14 mouse cellular contexts compared by ENCODE assay signal in the genomic region with DNA sequence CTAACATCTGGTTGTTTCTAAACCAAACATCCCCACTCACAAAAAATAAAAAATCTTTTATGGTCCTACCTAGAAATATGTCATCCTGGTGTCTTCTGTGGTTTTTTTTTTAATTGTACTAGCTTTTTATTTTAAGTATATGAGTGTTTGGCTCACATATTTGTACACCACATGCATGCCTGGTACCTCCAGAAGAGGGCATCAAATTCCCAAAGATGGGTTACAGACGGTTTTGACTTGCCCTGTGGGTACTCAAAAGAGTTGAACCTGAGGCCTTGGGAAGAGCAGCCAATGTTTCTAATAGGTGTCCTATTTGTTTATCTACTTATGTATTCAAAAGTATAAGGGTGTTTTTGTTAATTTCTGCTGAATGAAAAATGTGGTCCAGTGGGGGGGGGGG. TPM values are rescaled to one million over a fixed set of nuclear protein-coding genes. Genes with fewer than 3 reads are reported as not detected.
DNase-seq lines count a peak whose midpoint lies in the region; ATAC-seq and TF ChIP-seq lines count a peak whose summit lies in the region.
"Had no signal": no experiment of that assay in that cellular context is flagged by ENCODE, and none has a peak within 500 bp of the region (broad histone marks: within the 10 kb centered on the region; RNA-seq: fewer than 3 reads in every experiment).

No protein-coding gene starts in this region.

- H3K9me3 ChIP-seq in midbrain, postnatal 0 days (ENCODE audit: low read length) = no peaks in the 10 kb centered on the region
- H3K9me3 ChIP-seq in midbrain, embryonic 10.5 days (replicated peaks) = no peaks in the 10 kb centered on the region
- no peaks in the 10 kb centered on the region for H3K9me3 ChIP-seq in stomach, postnatal 0 days (ENCODE audit: control insufficient read depth, low read length)
- H3K9me3 ChIP-seq: embryonic facial prominence, embryonic 10.5 days; forebrain, embryonic 13.5 days; lung, embryonic 15.5 days had no signal

- peak; percentile 52 for TF ChIP-seq CTCF in midbrain, postnatal 0 days (IDR thresholded peaks at IDR 0.05)
- TF ChIP-seq CTCF in stomach, postnatal 0 days (IDR thresholded peaks at IDR 0.05; ENCODE audit: low read depth) = peak; percentile 49

- peaks cover 10% of the 10 kb centered on the region for H3K36me3 ChIP-seq in midbrain, postnatal 0 days (ENCODE audit: insufficient read depth, low read length)
- peaks cover 92% of the 10 kb centered on the region for H3K36me3 ChIP-seq in midbrain, embryonic 10.5 days
- H3K36me3 ChIP-seq in stomach, postnatal 0 days (ENCODE audit: control insufficient read depth, insufficient read depth, low read length) = peaks cover 19% of the 10 kb centered on the region

- intact Hi-C loops in heart, postnatal 10 days (cut with DNase I) = no loop called here

- H3K27me3 ChIP-seq in midbrain, postnatal 0 days (ENCODE audit: insufficient read depth, low read length) = no peaks in the 10 kb centered on the region
- H3K27me3 ChIP-seq in midbrain, embryonic 10.5 days (ENCODE audit: low read depth, poor library complexity, severe bottlenecking) = no peaks in the 10 kb centered on the region
- H3K27me3 ChIP-seq in stomach, postnatal 0 days (ENCODE audit: control insufficient read depth, insufficient read depth, low read length) = no peaks in the 10 kb centered on the region
- H3K27me3 ChIP-seq: forebrain, embryonic 13.5 days; lung, embryonic 15.5 days had no signal

- no peak for TF ChIP-seq EP300 in stomach, postnatal 0 days (optimal IDR thresholded peaks at IDR 0.05)

- ATAC-seq in midbrain, postnatal 0 days (ENCODE audit: low FRiP score) = no peak
- ATAC-seq in stomach, postnatal 0 days (ENCODE audit: low FRiP score, low TSS enrichment) = no peak
- ATAC-seq: forebrain, embryonic 13.5 days had no signal

- H3K4me3 ChIP-seq in midbrain, postnatal 0 days (ENCODE audit: low read depth, low read length) = no peak overlapping the region
- H3K4me3 ChIP-seq in midbrain, embryonic 10.5 days = no peak overlapping the region
- no peak overlapping the region for H3K4me3 ChIP-seq in stomach, postnatal 0 days (ENCODE audit: low read depth, low read length)
- H3K4me3 ChIP-seq: embryonic facial prominence, embryonic 10.5 days; forebrain, embryonic 13.5 days; lung, embryonic 15.5 days had no signal

- WGBS in midbrain, postnatal 0 days = 27% methylated on average over 1 of the region's 1 CpGs
- WGBS in midbrain, embryonic 10.5 days = 44% methylated on average over 1 of the region's 1 CpGs
- 32% methylated on average over 1 of the region's 1 CpGs for WGBS in stomach, postnatal 0 days

- H3K9ac ChIP-seq in midbrain, postnatal 0 days (replicated peaks; ENCODE audit: low read length, poor library complexity, severe bottlenecking) = no peak overlapping the region
- no peak overlapping the region for H3K9ac ChIP-seq in stomach, postnatal 0 days (ENCODE audit: low read length)
- H3K9ac ChIP-seq: forebrain, embryonic 13.5 days; lung, embryonic 15.5 days had no signal

- DNase-seq in heart, postnatal 10 days = peak; percentile 15 to 26
- no peak for DNase-seq in heart, adult 9 months (ENCODE audit: low spot score in 2 of 2)
- no peak for DNase-seq in midbrain, postnatal 0 days (ENCODE audit: low spot score)
- no peak for DNase-seq in midbrain, embryonic 10.5 days (ENCODE audit: low spot score)
- peak; percentile 32 for DNase-seq in adipocyte (ENCODE audit: low spot score)
- DNase-seq in stomach, postnatal 0 days (ENCODE audit: low spot score) = no peak
- DNase-seq in c-Kit-positive CD71-positive TER-119-positive erythroid progenitor cells, embryonic 14.5 days (ENCODE audit: low spot score) = no peak
- DNase-seq: kidney, postnatal 25 days; left cerebral cortex, postnatal 4 days had no signal

- H3K27ac ChIP-seq in midbrain, postnatal 0 days (ENCODE audit: low read depth, low read length) = no peak overlapping the region
- no peak overlapping the region for H3K27ac ChIP-seq in midbrain, embryonic 10.5 days (replicated peaks)
- H3K27ac ChIP-seq in stomach, postnatal 0 days (replicated peaks) = no peak overlapping the region
- H3K27ac ChIP-seq: embryonic facial prominence, embryonic 10.5 days; forebrain, embryonic 13.5 days; lung, embryonic 15.5 days had no signal

- H3K4me2 ChIP-seq in midbrain, postnatal 0 days (ENCODE audit: low read depth, low read length, poor library complexity, severe bottlenecking) = no peak overlapping the region
- no peak overlapping the region for H3K4me2 ChIP-seq in stomach, postnatal 0 days (replicated peaks; ENCODE audit: low read depth)
- H3K4me2 ChIP-seq: forebrain, embryonic 13.5 days; lung, embryonic 15.5 days had no signal

- peaks cover 5% of the 10 kb centered on the region; the same call in 1 of the 2 replicates for H3K4me1 ChIP-seq in midbrain, postnatal 0 days (ENCODE audit: insufficient read depth, low read length)
- peaks cover 7% of the 10 kb centered on the region for H3K4me1 ChIP-seq in midbrain, embryonic 10.5 days
- H3K4me1 ChIP-seq in stomach, postnatal 0 days (replicated peaks; ENCODE audit: control insufficient read depth, insufficient read depth) = 0 out of 2 replicates have a peak, but pooled peaks cover 2% of the 10 kb centered on the region

RNA-seq across cellular contexts. Expression of a gene that starts 6.2 kb away (rescaled TPM):
- 10 to 100 TPM; 79.1 to 80.1 TPM for total RNA-seq in heart, postnatal 10 days (2021)
- total RNA-seq in midbrain, postnatal 0 days (2014; rRNA removed) = 79.0 and 92.1 TPM in 2 replicates
- polyA plus RNA-seq in midbrain, postnatal 0 days (2015; fragmentation: Nextera tagmentation; extraction: Ambion mirVana) = 55.8 and 64.0 TPM in 2 replicates
- 110 and 115 TPM in 2 replicates for polyA plus RNA-seq in midbrain, embryonic 10.5 days (2016; fragmentation: Nextera tagmentation; extraction: Ambion mirVana)
- 38.8 and 51.7 TPM in 2 replicates for polyA plus RNA-seq in stomach, postnatal 0 days (2015; fragmentation: Nextera tagmentation; extraction: Ambion mirVana)

RNA-seq across cellular contexts. Expression of a gene that starts 19.7 kb away (rescaled TPM):
- total RNA-seq in heart, postnatal 10 days (2021) = 1 to 10 TPM in 1 of 2 experiments, under 1 TPM in 1; 0.45 to 1.1 TPM
- total RNA-seq in midbrain, postnatal 0 days (2014; rRNA removed) = 2.6 TPM in 1 of 2 replicates, not detected in the other
- polyA plus RNA-seq in midbrain, postnatal 0 days (2015; fragmentation: Nextera tagmentation; extraction: Ambion mirVana) = 0.62 TPM in 1 of 2 replicates, not detected in the other
- 0.71 and 1.1 TPM in 2 replicates for polyA plus RNA-seq in midbrain, embryonic 10.5 days (2016; fragmentation: Nextera tagmentation; extraction: Ambion mirVana)
- polyA plus RNA-seq in stomach, postnatal 0 days (2015; fragmentation: Nextera tagmentation; extraction: Ambion mirVana) = not detected in 2 replicates
- total RNA-seq: hematopoietic stem cell, adult 5-6 weeks had no signal
- polyA plus RNA-seq: gonadal fat pad, adult 2 months had no signal

RNA-seq across cellular contexts. Expression of a gene that starts 37.4 kb away (rescaled TPM):
- 10 to 100 TPM; 32.1 to 32.5 TPM for total RNA-seq in heart, postnatal 10 days (2021)
- total RNA-seq in midbrain, postnatal 0 days (2014; rRNA removed) = 33.5 and 43.0 TPM in 2 replicates
- polyA plus RNA-seq in midbrain, postnatal 0 days (2015; fragmentation: Nextera tagmentation; extraction: Ambion mirVana) = 28.6 TPM in 2 replicates
- polyA plus RNA-seq in midbrain, embryonic 10.5 days (2016; fragmentation: Nextera tagmentation; extraction: Ambion mirVana) = 20.7 and 21.1 TPM in 2 replicates
- 18.2 and 19.8 TPM in 2 replicates for polyA plus RNA-seq in stomach, postnatal 0 days (2015; fragmentation: Nextera tagmentation; extraction: Ambion mirVana)

Comparison
In these comparisons a context has a peak if more than half of its experiments do, and no peak if none do; other contexts are left out.
1. DNase-seq: peak in heart, postnatal 10 days (2 of 2) and adipocyte (single experiment); none in heart, adult 9 months (0 of 2), midbrain, postnatal 0 days (single experiment), midbrain, embryonic 10.5 days (single experiment), stomach, postnatal 0 days (single experiment) and c-Kit-positive CD71-positive TER-119-positive erythroid progenitor cells, embryonic 14.5 days (single experiment).